Mouse (Mus musculus) thymus, adult 2 months (tissue): ENCODE data around the gene Cnnm3.

Experiments used
- CTCF ChIP-seq: fragments of 200-500 bp; IDR thresholded peaks from 2 replicates; pipeline ENCODE4 v1.5.1; 2012; ENCODE audit warnings: mild to moderate bottlenecking, control low read depth, low read length, moderate library complexity, borderline replicate concordance; ENCODE audit not compliant: control insufficient read depth, poor library complexity, insufficient read depth; ENCODE audit errors: extremely low read depth
- POLR2A ChIP-seq: fragments of 200-500 bp; IDR thresholded peaks from 2 replicates; pipeline ENCODE4 v1.6.1; 2012; ENCODE audit warnings: mild to moderate bottlenecking, low read length, control low read depth, moderate library complexity; ENCODE audit not compliant: control insufficient read depth, poor library complexity, insufficient read depth; ENCODE audit errors: extremely low read depth

DNA sequence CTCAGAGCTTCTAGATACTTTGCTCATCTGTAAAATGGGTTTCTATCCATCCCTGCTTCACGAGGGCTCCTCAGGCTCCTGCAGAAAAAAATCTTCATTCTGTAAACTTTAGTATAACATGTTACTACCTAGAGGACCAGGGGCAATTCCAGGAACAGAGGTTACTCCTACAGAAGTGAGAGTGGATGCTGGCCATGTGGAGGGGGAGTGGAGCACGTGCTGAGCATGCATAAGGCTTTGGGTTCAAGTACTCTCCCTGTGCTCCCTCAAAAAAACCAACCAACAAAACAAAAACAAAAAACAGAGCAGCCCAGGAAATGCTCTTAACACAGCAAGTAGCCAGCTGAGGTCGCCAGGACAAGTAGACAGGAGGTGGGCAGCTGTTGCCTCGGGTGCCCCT lies 52.0 kb downstream of the Cnnm3 start:
- TF ChIP-seq POLR2A (no peak), CTCF (no peak)
